Comparison of ENCODE assay signal across 24 mouse cellular contexts in genomic region chr11:46363864-46364263, GRCm38 (mm10). TPM values are rescaled to one million over a fixed set of nuclear protein-coding genes. Genes with fewer than 3 reads are reported as not detected.
DNase-seq lines count a peak whose midpoint lies in the region; ATAC-seq and TF ChIP-seq lines count a peak whose summit lies in the region.
"Had no signal": no experiment of that assay in that cellular context is flagged by ENCODE, and none has a peak within 500 bp of the region (broad histone marks: within the 10 kb centered on the region; RNA-seq: fewer than 3 reads in every experiment).

No protein-coding gene starts in this region.

- no peaks in the 10 kb centered on the region for H3K36me3 ChIP-seq in liver, embryonic 11.5 days (ENCODE audit: control insufficient read depth, insufficient read depth, low read length)
- H3K36me3 ChIP-seq in liver, postnatal 0 days (replicated peaks; ENCODE audit: insufficient read depth, low read length) = no peaks in the 10 kb centered on the region
- H3K36me3 ChIP-seq: G1E had no signal

- H3K4me2 ChIP-seq in liver, embryonic 11.5 days = no peak overlapping the region
- H3K4me2 ChIP-seq in liver, postnatal 0 days (ENCODE audit: low read depth, low read length) = no peak overlapping the region

- no peak overlapping the region for H3K27ac ChIP-seq in liver, embryonic 11.5 days (ENCODE audit: low read depth, low read length)
- no peak overlapping the region for H3K27ac ChIP-seq in liver, postnatal 0 days (ENCODE audit: low read depth)

- H3K4me1 ChIP-seq in liver, embryonic 11.5 days (replicated peaks; ENCODE audit: control insufficient read depth, insufficient read depth, low read length) = no peaks in the 10 kb centered on the region
- H3K4me1 ChIP-seq in liver, postnatal 0 days (ENCODE audit: insufficient read depth) = no peaks in the 10 kb centered on the region

- no peak overlapping the region for H3K4me3 ChIP-seq in liver, embryonic 11.5 days (ENCODE audit: low read depth, low read length)
- no peak overlapping the region for H3K4me3 ChIP-seq in liver, postnatal 0 days (ENCODE audit: low read depth, low read length)

- peak; percentile 63 for DNase-seq in heart, adult 11 months
- no peak for DNase-seq in heart, postnatal 10 days
- peak; percentile 1 for DNase-seq in liver, embryonic 11.5 days (ENCODE audit: low spot score)
- no peak for DNase-seq in liver, postnatal 0 days
- DNase-seq: adrenal gland, adult 2 months; adrenal gland, adult 8-10 months; adrenal gland, postnatal 10 days; adrenal gland, postnatal 14 days; adrenal gland, postnatal 25 days; adrenal gland, postnatal 36 days; B cell, adult 2 months; cerebellum, adult 11 months; cerebellum, adult 11-12 months; cerebellum, adult 18-20 months had no signal

- no peak for TF ChIP-seq EP300 in liver, postnatal 0 days (IDR thresholded peaks at IDR 0.05; ENCODE audit: low read depth)

- intact Hi-C loops in heart, postnatal 10 days (cut with DNase I) = no loop called here

- no peak for TF ChIP-seq CTCF in liver, postnatal 0 days (IDR thresholded peaks at IDR 0.05; ENCODE audit: low read depth)

- H3K27me3 ChIP-seq in liver, embryonic 11.5 days (replicated peaks; ENCODE audit: control insufficient read depth, insufficient read depth, low read length) = no peaks in the 10 kb centered on the region
- H3K27me3 ChIP-seq in liver, postnatal 0 days (ENCODE audit: insufficient read depth, low read length) = no peaks in the 10 kb centered on the region
- H3K27me3 ChIP-seq: CH12.LX, Patski had no signal

- ATAC-seq in liver, embryonic 11.5 days (replicated peaks; ENCODE audit: low FRiP score) = no peak
- ATAC-seq in liver, postnatal 0 days = no peak
- ATAC-seq: activated CD4-positive, CD25-positive, alpha-beta regulatory T cell, adult 4 months; CD4-positive, CD25-positive, alpha-beta regulatory T cell, adult 4 months; Patski had no signal

- H3K9me3 ChIP-seq in liver, embryonic 11.5 days (ENCODE audit: control insufficient read depth, low read length) = no peaks in the 10 kb centered on the region
- H3K9me3 ChIP-seq in liver, postnatal 0 days (ENCODE audit: low read length) = no peaks in the 10 kb centered on the region
- H3K9me3 ChIP-seq: G1E had no signal

- WGBS in liver, embryonic 11.5 days = 91% methylated on average over 9 of the region's 9 CpGs
- 86% methylated on average over 9 of the region's 9 CpGs for WGBS in liver, postnatal 0 days (ENCODE audit: insufficient replicate concordance)

- no peak overlapping the region for H3K9ac ChIP-seq in liver, embryonic 11.5 days (ENCODE audit: low read depth, low read length)
- H3K9ac ChIP-seq in liver, postnatal 0 days (replicated peaks) = no peak overlapping the region

RNA-seq across cellular contexts. Expression of gene Itk, which starts 25.5 kb away (rescaled TPM):
- under 1 TPM; 0.50 to 0.86 TPM for total RNA-seq in heart, postnatal 10 days (2021)
- polyA plus RNA-seq in liver, embryonic 11.5 days (2014; fragmentation: Nextera tagmentation; extraction: Ambion mirVana) = 0.05 and 0.14 TPM in 2 replicates
- polyA plus RNA-seq in liver, postnatal 0 days (2015; fragmentation: Nextera tagmentation; extraction: Ambion mirVana) = 0.09 and 0.19 TPM in 2 replicates
- total RNA-seq: ES-E14, MEL had no signal

RNA-seq across cellular contexts. Expression of gene Fam71b, which starts 32.5 kb away (rescaled TPM):
- not detected for total RNA-seq in heart, postnatal 10 days (2021)
- polyA plus RNA-seq in liver, embryonic 11.5 days (2014; fragmentation: Nextera tagmentation; extraction: Ambion mirVana) = not detected in 2 replicates
- not detected in 2 replicates for polyA plus RNA-seq in liver, postnatal 0 days (2015; fragmentation: Nextera tagmentation; extraction: Ambion mirVana)
- total RNA-seq: adrenal gland, adult 18-20 months; adrenal gland, adult 2 months; adrenal gland, adult 8-10 months; adrenal gland, postnatal 10 days; adrenal gland, postnatal 14 days; adrenal gland, postnatal 25 days; adrenal gland, postnatal 36 days; adrenal gland, postnatal 4 days; ES-E14; MEL had no signal
- polyA plus RNA-seq: activated CD4-positive, CD25-positive, alpha-beta regulatory T cell, adult 4 months; adrenal gland, adult 2 months; brain, embryonic 14.5 days; G1E; Patski had no signal

RNA-seq across cellular contexts. Expression of gene Cyfip2, which starts 51.2 kb away (rescaled TPM):
- total RNA-seq in heart, postnatal 10 days (2021) = 10 to 100 TPM; 29.5 to 35.3 TPM
- polyA plus RNA-seq in liver, embryonic 11.5 days (2014; fragmentation: Nextera tagmentation; extraction: Ambion mirVana) = 8.7 and 8.9 TPM in 2 replicates
- polyA plus RNA-seq in liver, postnatal 0 days (2015; fragmentation: Nextera tagmentation; extraction: Ambion mirVana) = 4.8 and 6.1 TPM in 2 replicates

Comparison
In these comparisons a context has a peak if more than half of its experiments do, and no peak if none do; other contexts are left out.
1. DNase-seq: peak in heart, adult 11 months (single experiment) and liver, embryonic 11.5 days (single experiment); none in heart, postnatal 10 days (0 of 2) and liver, postnatal 0 days (single experiment).